Mouse (Mus musculus): ENCODE measurements around the gene Gp9. TPM values are rescaled to one million over a fixed set of nuclear protein-coding genes. Genes with fewer than 3 reads are reported as not detected.

Gp9 gene
- total RNA-seq, 2 experiments from 2014 or later: 1.3 TPM

DNA sequence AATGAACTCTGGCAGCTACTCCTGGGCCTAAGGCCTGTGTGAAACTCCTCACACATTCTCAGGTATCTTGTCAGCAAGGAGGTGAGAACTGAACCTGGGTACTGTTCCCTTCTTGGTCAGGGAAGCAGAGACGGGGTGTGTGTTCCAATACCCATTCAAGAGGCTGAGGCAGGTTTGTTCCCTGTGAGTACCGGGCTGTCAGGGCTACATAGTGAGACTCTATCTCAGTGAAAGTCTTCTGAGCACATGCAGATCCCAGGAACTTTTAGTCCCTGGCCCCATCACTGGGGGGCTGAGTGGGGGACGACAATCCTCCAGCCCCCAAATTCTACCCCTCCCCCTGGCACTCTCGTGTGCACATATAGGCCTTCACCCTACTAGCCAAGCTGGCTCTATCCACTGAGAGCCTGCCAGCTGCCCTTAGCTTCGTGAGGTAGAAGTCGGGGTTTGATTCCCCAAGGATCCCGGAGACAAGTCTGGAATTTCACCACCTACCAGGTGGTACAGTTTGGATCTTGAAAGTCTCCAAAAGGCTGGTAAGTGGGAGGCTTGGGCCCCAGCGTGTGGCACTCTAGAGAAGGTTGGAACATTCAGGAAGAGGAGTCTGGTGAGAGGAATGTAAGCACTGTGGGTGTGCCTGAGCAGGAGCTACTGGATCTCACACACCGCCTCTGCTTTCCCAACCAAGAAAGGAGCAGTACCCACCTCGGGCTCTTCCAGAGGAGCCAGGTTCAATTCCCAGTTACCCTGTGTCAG lies 2.9 kb downstream of the Gp9 start:
- intact Hi-C loops (cut with DNase I): no loop called here
- no peak for DNase-seq (ENCODE audit: low spot score in 2 of 2)

DNA sequence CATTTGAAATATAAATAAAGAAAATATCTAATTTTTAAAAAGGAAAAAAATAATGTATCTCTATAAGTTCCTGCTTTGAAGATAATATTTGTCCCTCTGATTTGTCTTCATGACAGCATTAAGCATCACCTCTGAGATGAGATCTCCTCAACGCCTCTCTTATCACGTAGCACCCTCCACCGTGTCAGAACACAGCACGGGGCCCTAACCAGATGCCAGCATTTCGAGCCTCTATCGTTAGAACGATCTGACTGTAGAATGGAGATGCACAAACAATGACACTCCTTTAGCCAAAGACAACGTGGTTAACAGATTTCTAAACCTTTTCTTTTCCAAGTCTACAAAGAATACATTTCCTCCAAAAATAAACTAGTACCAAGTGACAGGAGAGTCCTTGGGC lies 6.2 kb downstream of the Gp9 start:
- no peak for DNase-seq (ENCODE audit: low spot score in 2 of 2)
- intact Hi-C loops (cut with DNase I): no loop called here

DNA sequence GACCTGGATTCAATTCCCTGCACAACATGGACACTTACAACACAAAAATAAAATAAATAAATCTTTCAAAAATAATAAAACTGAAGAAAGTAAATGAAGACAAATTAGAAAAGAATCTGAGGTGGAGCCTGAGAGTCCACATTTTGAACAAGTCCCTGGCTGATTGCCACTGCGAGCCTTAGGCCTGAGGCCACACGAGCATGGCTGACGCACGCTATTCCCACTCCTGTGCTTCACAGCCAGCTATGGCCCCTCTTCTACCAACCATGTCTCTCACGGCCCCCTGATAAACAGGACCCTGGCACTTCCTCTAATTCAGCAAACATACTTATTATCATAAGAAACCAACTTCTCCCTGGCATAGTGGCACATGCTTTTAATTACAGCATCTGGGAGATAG lies 8.7 kb downstream of the Gp9 start:
- intact Hi-C loops (cut with DNase I): no loop called here
- DNase-seq (ENCODE audit: low spot score in 2 of 2): no peak

DNA sequence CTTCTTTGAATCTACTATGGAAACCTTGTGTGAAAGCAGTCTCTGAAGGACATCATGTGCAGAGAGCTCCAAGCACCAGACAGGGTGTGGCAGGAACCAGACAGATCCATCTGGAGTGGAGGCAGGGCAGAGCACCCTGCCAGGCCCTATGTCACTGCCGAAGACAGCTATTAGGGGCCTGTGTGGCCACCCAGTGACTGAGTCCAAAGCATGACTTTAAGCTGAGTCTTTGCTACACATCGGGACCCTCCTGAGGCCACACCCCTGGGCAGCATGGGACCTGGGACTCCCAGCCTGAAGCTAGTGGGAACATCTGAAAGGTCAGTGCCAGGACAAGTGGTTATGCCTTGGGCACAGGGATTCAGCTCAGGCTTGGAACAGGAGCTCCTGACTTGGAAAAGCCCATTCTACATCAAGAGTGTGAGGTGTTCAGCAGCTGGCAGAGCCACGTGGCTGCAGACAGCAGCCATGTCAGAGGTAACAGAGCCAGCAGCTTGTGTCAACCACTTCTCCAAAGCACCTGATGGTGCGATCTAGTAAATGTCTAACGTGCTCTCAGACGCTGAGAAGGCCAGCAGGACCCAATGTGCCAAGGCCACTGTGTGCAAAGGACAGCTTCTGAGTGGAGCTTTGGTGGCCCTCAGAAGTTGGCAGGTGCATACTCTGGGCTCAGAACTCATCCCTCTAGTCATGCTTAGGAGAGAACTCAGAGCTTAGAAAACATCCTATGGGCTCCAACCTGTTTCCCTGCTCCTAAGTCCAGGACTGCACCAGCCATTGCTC lies 9.4 kb downstream of the Gp9 start:
- DNase-seq (ENCODE audit: low spot score in 2 of 2): no peak
- intact Hi-C loops (cut with DNase I): no loop called here

DNA sequence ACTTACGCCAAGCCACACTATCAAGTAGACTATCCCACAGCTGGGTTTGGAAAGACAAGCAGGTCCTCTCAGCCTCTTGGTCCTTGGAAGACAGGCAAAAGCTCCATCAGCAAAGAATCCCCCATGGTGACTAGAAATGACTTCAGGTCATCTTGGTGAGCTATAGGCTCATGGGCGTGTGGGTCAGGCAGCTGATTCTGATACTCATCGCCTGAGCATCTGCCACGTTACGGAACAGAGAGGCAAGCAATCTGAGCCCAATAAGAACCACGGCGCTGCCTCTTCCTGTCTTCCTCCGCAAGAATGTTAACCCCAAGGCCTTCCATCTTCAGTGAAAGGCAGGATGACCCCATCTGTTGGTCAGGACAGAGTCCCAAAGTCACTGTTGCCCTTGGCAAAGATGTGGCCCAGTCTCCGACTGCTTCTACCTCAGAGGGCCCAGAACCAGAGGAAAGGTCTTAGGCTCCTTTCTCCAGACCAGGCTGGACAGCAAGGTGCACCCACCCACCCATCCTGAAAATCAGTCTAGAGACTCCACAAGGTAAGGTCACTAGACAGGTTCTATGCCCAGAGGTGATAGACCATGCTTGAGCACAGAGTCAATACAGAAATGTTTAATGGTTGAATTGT lies 10.5 kb downstream of the Gp9 start:
- DNase-seq (ENCODE audit: low spot score in 2 of 2): no peak
- intact Hi-C loops (cut with DNase I): no loop called here

DNA sequence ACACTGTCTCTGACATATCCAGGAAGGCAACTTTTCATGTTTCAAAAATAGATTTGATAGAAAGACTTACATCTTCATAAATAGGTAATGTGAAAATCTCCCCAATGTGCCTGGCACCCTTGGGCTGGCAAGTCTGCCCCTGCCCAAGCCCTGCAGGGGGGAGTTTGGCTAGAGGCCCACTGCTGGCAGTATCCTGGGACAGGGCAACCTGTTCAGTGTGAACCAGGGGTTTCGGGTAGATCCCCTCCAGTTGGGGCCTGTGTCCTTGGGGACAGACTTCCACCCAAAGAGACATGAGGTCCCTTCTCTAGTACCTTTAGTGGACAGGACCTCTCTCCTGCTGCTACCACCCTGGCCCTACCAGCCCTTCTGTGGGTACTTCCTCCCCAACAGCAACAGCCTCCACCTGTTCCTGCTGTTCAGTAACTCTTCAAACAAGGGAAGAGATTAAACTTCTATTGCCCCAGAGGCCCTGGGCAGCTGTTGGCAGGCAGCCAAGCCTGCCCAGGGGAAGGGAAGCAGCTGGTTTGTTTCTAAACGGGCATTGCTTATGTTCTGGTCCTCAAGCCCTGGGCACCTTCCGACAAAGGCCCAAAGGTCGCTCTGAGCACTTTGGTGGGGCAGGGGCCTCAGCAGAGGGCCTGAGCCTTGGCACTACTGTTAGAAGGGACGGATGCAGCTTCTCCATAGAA lies 11.2 kb downstream of the Gp9 start:
- intact Hi-C loops (cut with DNase I): no loop called here
- no peak for DNase-seq (ENCODE audit: low spot score in 2 of 2)

DNA sequence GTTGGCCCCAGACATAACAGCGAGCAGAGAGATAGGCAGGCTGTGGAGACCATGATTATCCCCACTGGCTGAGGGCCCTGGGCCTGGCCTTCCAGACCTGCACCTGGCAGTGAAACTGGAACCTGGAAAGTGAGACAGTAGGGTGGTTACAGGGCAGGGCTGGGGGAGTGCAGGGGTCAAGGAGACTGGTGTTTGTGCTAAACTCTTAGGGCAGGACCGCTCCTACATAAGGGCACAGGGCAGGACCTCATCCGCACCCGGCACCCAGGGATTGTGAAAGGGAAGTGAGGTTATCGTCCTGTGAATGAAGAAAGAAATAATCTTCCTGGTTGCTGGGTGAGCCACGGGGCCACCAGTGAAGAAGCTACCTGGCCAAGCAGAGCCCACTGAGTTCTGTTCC lies 11.9 kb downstream of the Gp9 start:
- no peak for DNase-seq (ENCODE audit: low spot score in 2 of 2)
- intact Hi-C loops (cut with DNase I): no loop called here

DNA sequence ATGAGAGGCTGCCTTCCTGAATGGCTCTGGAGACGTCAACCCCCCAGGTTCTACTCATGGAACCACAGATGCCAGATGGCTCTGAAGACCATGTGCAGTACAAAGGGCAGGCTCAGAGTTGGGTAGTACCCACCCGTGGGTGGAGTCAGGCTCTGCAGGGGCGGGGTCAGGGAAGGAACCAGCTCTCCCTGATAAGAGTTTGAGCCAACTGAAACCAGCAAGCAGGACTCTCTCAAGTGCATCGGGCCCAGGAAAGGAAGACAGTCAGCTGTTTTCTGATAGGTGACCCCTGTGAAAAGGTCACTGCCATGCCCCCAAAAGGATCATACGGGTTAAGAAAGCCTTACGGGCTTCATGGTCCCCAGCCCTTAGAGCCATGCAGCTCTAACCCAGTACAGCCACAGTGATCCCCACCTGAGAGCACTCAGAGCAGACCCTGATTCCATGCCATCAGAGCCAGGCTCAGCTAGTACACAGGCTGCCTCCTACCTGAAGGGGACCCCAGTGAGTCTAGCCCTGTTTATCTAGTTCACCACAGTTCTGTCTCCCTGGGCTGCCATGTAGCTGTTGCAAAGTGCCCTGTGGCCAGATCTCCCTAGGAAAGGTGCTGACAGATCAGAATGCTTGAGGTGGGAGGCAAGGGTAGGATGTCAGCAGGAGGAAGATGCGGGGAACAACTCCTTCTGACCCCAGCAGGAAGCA lies 13.1 kb downstream of the Gp9 start:
- intact Hi-C loops (cut with DNase I): no loop called here
- DNase-seq (ENCODE audit: low spot score in 2 of 2): no peak

DNA sequence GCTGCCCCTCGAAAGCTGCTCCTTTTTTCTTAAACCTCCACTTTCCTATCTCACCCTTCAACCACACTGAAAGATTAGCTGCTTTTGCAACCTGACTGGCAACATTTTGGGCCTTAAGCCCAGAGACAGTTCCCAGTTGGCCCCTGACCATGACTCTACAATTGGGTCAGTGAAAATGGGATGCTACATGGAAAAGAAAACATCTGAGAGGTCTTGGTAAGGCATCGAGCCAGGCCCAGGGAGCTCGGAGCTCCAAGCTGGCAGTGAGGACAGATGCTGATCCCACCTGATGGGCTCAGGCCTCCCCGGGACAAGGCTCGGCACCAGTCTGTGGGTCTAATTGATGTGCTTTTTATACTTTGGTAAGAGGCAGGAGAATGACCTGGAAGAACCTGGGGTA lies 14.0 kb downstream of the Gp9 start:
- no peak for DNase-seq (ENCODE audit: low spot score in 2 of 2)
- intact Hi-C loops (cut with DNase I): no loop called here

DNA sequence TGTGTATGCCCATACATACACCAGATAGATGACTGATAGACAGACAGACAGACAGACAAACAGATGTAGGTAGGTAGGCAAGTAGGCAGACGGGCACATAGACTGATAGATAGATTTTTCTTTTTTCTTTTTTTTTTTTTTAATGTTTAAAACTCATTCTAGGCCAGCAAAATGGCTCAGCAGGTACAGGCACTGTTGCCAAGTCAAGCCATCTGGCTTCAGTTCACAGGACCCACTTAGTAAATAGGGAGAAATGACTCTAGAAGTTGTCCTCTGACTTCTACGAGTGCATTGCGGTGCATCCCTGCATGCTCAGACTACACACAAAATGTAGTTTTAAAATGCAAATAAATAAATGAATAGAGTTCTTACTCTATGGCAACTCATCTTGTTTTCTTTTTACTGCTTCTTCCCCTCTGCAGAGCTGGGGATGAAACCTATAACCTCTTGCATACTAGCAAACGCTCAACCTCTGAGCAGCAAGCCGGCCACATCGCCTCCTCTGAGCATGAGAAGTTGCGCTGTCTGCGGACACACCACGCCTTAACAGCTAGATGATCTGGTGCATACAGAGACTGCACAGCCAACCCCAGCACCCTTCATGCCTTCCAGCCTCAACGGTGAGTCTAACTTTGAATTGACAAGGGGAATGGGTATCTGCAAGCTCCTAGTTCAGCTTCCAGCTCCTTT lies 16.1 kb downstream of the Gp9 start:
- intact Hi-C loops (cut with DNase I): no loop called here
- no peak for DNase-seq (ENCODE audit: low spot score in 2 of 2)

DNA sequence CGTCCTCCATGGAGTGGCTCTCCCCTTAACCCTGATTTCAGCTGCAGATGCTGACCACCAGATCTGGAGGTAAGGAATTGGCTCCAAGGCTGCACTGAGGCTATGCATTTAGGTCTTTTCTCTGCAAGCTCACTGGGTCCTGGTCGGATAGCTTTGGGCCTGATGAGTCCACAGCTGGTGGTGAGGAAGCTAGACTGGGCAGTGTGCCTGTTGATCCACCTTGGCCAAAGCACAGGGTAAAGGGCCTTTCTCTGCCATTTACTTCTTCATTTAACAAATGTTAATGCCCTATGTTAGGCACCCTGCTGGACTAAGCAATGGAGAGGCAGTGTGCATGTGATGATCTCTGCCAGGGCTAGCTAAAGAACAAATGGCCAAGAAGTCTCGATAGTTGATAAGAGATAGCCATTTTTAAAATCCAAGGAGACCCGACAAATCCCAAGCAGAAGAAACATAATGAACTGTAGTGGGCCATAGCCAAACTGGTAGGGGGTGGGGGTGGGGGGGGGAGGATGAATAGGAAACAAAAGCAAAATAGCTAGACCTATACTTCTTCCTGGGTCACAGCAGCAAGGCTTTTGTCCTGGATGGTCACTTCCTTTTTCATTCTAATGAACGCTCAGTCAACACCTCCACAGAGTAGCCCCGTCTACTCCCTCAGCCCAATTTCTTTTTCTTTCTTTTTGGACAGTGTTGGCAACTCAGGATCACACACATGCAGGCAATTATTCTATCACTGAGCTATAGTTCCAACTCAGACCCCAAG lies 17.7 kb downstream of the Gp9 start:
- intact Hi-C loops (cut with DNase I): no loop called here

DNA sequence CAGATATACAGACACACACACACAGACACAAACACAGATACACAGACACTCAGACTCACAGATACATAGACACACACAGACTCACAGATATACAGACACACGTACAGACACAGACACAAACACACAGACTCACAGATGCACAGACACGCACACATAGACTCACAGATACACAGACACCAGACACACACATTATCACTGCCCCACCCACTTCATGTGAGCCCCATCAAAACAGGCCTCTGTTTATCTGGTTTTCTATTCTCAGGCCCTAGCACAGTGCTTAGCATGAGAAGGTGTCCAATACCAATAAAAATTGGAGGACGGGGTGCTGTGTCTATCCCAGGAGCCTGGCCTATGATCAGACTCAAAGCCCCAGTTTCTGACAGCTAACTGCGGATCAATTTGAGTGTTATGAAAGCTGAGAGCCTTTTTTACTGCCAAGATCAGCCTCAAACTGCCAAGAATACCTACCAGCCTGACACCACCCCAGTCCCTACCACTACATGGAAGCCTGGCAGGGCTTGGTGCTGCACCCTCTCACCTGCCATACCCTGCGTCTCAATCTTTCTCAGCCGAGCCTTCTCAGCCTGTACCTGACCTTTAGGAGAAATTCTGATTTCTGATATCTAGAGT lies 18.5 kb downstream of the Gp9 start:
- DNase-seq (ENCODE audit: low spot score in 2 of 2): no peak
- intact Hi-C loops (cut with DNase I): no loop called here

More for the DNA sequence above, 17.7 kb downstream of the Gp9 start:
- DNase-seq (ENCODE audit: low spot score in 2 of 2): no peak

DNA sequence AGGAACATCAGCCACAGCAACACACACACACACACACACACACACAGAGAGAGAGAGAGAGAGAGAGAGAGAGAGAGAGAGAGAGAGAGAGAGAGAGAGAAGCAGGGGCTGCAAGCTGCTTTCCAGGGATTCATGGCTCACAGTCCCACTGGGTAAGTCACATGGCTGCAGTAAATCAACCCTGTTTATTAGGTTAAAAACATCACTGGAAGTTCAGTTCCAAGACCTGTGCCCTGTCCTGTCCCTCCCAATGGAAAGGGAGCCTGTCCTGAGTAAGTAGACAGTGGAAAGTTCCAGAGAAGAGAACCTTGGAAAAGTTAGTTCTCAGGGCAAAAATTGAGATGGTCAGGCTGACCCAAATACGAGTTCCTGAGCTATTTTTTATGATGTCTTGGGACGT lies 19.4 kb downstream of the Gp9 start:
- intact Hi-C loops (cut with DNase I): no loop called here
- no peak for DNase-seq (ENCODE audit: low spot score in 2 of 2)

DNA sequence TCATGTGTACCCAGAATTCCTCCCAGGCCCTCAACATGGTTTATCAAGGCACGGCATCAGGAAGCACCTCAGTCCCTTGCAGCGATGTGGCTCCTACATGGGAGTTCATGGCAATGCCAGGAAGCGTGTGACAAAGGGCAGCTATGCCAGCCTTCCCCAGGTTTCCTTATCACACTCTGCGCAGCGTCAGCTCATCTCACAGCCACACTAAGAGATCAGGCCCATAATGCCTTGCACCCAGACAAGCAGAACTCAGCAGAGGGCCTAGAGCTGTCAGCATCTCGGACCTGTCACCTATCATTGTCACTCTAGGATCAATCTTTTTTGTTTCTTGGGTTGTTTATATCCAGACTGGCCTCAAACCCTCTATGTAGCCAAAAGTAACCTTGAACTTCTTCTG lies 21.7 kb downstream of the Gp9 start:
- intact Hi-C loops (cut with DNase I): no loop called here

DNA sequence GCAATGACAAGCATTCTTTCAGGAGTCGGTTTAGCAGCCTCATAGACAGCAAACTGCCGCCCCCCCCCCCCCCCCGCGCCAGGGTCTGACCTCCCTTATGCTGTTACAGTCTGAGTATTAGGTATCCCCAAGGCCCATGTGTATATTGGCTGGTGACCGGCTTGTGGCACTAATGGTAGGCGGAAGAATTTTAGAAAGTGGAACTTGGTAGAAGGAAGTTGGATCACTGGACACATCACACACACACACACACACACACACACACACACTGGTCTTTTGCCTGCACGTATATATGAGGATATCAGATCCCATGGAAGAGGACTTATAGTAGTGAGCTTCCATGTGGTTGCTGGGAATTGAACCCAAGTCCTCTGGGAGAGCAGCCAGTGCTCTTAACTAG lies 24.6 kb downstream of the Gp9 start:
- intact Hi-C loops (cut with DNase I): no loop called here
- DNase-seq (ENCODE audit: low spot score in 2 of 2): no peak

More for the DNA sequence above, 21.7 kb downstream of the Gp9 start:
- DNase-seq (ENCODE audit: low spot score in 2 of 2): no peak

DNA sequence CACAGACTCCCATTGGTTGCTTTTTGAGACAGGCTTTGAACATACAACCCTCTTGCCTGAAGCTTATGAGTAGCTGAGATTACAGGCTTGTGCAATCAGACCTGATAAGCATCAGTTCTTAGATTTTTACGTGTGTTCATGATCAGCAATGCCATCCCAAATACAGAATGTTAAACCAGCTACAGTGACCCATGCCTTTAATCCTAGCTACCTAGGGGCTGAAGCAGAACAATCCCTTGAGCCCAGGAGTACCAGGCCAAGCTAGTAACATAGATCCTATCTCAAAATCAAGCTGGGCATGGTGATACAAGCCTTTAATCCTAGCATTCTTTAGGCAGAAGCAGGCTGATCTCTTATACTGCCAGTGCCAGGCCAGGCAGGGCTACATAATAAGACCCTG lies 26.2 kb downstream of the Gp9 start:
- intact Hi-C loops (cut with DNase I): no loop called here

DNA sequence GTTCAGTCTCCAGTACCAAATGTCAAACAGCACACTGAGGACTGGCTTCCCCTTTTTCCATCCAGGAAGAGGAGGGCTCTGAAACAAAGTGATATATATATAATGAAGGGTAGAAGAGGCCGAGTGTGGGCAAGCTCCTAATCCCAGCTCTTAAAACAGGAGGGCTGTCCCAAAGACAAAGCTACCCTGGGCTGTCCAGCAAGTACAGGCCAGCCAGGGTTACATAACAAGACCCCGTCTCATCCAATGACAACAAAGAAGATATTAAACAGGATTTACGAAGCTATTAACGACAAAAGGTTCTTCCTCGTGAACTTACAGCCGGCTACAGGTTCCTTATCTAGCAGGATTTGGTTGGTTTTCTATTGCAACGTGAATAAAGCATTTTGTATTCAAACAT lies 27.0 kb downstream of the Gp9 start:
- DNase-seq (ENCODE audit: low spot score in 2 of 2): no peak
- intact Hi-C loops (cut with DNase I): no loop called here

More for the DNA sequence above, 26.2 kb downstream of the Gp9 start:
- DNase-seq (ENCODE audit: low spot score in 2 of 2): no peak

DNA sequence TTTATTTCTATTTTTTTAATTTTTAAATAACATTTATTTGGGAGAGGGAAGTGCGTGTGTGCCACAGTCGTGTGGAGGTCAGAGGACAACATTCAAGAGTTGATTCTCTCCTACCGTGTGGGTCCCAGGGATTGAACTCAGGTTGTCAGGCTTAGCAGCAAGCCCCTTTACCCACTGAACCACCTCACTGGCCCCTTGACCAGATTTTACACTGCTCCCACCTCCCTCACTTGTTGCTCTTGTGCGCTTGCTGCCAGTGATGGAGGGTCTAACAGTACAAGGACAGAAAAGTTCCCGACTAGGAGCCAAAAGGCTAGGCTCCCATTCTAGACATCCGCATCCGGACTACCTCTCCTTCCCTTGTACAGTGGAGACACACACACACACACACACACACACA lies 27.6 kb downstream of the Gp9 start:
- intact Hi-C loops (cut with DNase I): no loop called here
- no peak for DNase-seq (ENCODE audit: low spot score in 2 of 2)

Measured in left cerebral cortex, postnatal 14 days (tissue).